ENCODE assay signal across 33 mouse cellular contexts in genomic region chr2:180341229-180341628, GRCm38 (mm10). TPM values are rescaled to one million over a fixed set of nuclear protein-coding genes. Genes with fewer than 3 reads are reported as not detected.
DNase-seq lines count a peak whose midpoint lies in the region; ATAC-seq and TF ChIP-seq lines count a peak whose summit lies in the region.
"Had no signal": no experiment of that assay in that cellular context is flagged by ENCODE, and none has a peak within 500 bp of the region (broad histone marks: within the 10 kb centered on the region; RNA-seq: fewer than 3 reads in every experiment).

No protein-coding gene starts in this region.

- 0 out of 2 replicates have a peak, but pooled peaks have one; percentile 13 for ATAC-seq in heart, embryonic 12.5 days (ENCODE audit: insufficient number of reproducible peaks, low FRiP score)
- ATAC-seq in hindbrain, embryonic 14.5 days (ENCODE audit: low FRiP score), result no peak
- ATAC-seq in lung, embryonic 15.5 days (ENCODE audit: borderline replicate concordance, extremely low read depth, low FRiP score, low TSS enrichment), result no peak
- ATAC-seq in megakaryocyte-erythroid progenitor cell, adult 5-6 weeks (replicated peaks; ENCODE audit: low FRiP score, low TSS enrichment, poor library complexity, severe bottlenecking), result peak; percentile 43; the same call in 1 of the 2 replicates
- ATAC-seq: CD4-positive, CD25-positive, alpha-beta regulatory T cell, adult 4 months; forebrain, embryonic 14.5 days; Patski had no signal

- peak overlapping the region; percentile 40; the same call in 1 of the 2 replicates for H3K9ac ChIP-seq in heart, embryonic 12.5 days
- no peak overlapping the region for H3K9ac ChIP-seq in hindbrain, embryonic 14.5 days
- no peak overlapping the region for H3K9ac ChIP-seq in lung, embryonic 15.5 days
- H3K9ac ChIP-seq: embryonic facial prominence, embryonic 15.5 days; hindbrain, embryonic 12.5 days; kidney, embryonic 15.5 days; liver, embryonic 14.5 days; stomach, embryonic 15.5 days had no signal

- 12% methylated on average over 8 of the region's 8 CpGs for WGBS in heart, embryonic 12.5 days
- 71% methylated on average over 8 of the region's 8 CpGs for WGBS in hindbrain, embryonic 10.5 days
- 62% methylated on average over 8 of the region's 8 CpGs for WGBS in hindbrain, embryonic 14.5 days
- 29% methylated on average over 8 of the region's 8 CpGs for WGBS in lung, embryonic 15.5 days
- 52% methylated on average over 8 of the region's 8 CpGs for WGBS in lung, adult 2 months

- H3K9me3 ChIP-seq in heart, embryonic 12.5 days (replicated peaks), result no peaks in the 10 kb centered on the region
- H3K9me3 ChIP-seq in hindbrain, embryonic 10.5 days, result no peaks in the 10 kb centered on the region
- no peaks in the 10 kb centered on the region for H3K9me3 ChIP-seq in hindbrain, embryonic 14.5 days (ENCODE audit: control insufficient read depth, low read length)
- no peaks in the 10 kb centered on the region for H3K9me3 ChIP-seq in lung, embryonic 15.5 days
- H3K9me3 ChIP-seq: embryonic facial prominence, embryonic 15.5 days; hindbrain, embryonic 12.5 days; kidney, embryonic 15.5 days; stomach, embryonic 15.5 days had no signal

- peaks cover 95% of the 10 kb centered on the region for H3K4me1 ChIP-seq in heart, embryonic 12.5 days (replicated peaks)
- H3K4me1 ChIP-seq in hindbrain, embryonic 10.5 days (replicated peaks), result peaks cover 12% of the 10 kb centered on the region
- H3K4me1 ChIP-seq in hindbrain, embryonic 14.5 days (replicated peaks; ENCODE audit: control insufficient read depth, insufficient read depth, low read length), result no peaks in the 10 kb centered on the region
- H3K4me1 ChIP-seq in lung, embryonic 15.5 days, result peaks cover 64% of the 10 kb centered on the region
- peaks cover 4% of the 10 kb centered on the region; the same call in 1 of the 2 replicates for H3K4me1 ChIP-seq in lung, adult 2 months (ENCODE audit: control insufficient read depth, insufficient read depth, low read length)
- H3K4me1 ChIP-seq: embryonic facial prominence, embryonic 15.5 days had no signal

- no peak for DNase-seq in heart, adult 9 months (ENCODE audit: low spot score in 2 of 2)
- DNase-seq in hindbrain, embryonic 10.5 days (ENCODE audit: low spot score), result no peak
- DNase-seq in hindbrain, embryonic 14.5 days (ENCODE audit: low spot score), result no peak
- DNase-seq in lung, adult 2 months, result no peak
- no peak for DNase-seq in kidney, adult 11 months
- DNase-seq: adrenal gland, adult 2 months; cerebellum, adult 11 months; cerebellum, adult 9-11 months; gastrocnemius, adult 2 months; kidney, postnatal 36 days; layer of hippocampus, postnatal 36 days; right cerebral cortex, adult 18-20 months; right cerebral cortex, postnatal 4 days; thymus, adult 18-20 months; thymus, postnatal 36 days had no signal

- TF ChIP-seq POLR2A in lung, adult 2 months (IDR thresholded peaks at IDR 0.05; ENCODE audit: borderline replicate concordance, extremely low read depth, low read depth, low read length), result no peak

- H3K36me3 ChIP-seq in heart, embryonic 12.5 days, result no peaks in the 10 kb centered on the region
- H3K36me3 ChIP-seq in hindbrain, embryonic 10.5 days, result no peaks in the 10 kb centered on the region
- no peaks in the 10 kb centered on the region for H3K36me3 ChIP-seq in hindbrain, embryonic 14.5 days (replicated peaks; ENCODE audit: control insufficient read depth, insufficient read depth)
- no peaks in the 10 kb centered on the region for H3K36me3 ChIP-seq in lung, embryonic 15.5 days
- H3K36me3 ChIP-seq: embryonic facial prominence, embryonic 15.5 days; hindbrain, embryonic 12.5 days; kidney, embryonic 15.5 days; stomach, embryonic 15.5 days had no signal

- no peaks in the 10 kb centered on the region for H3K27me3 ChIP-seq in heart, embryonic 12.5 days (replicated peaks)
- H3K27me3 ChIP-seq in hindbrain, embryonic 10.5 days (ENCODE audit: insufficient read depth, poor library complexity, severe bottlenecking), result peaks cover 45% of the 10 kb centered on the region
- H3K27me3 ChIP-seq in hindbrain, embryonic 14.5 days (ENCODE audit: control insufficient read depth, insufficient read depth, low read length), result peaks cover 18% of the 10 kb centered on the region
- H3K27me3 ChIP-seq in lung, embryonic 15.5 days, result peaks cover under 1% of the 10 kb centered on the region; the same call in 1 of the 2 replicates

- peak overlapping the region; percentile 57 for H3K4me2 ChIP-seq in heart, embryonic 12.5 days
- H3K4me2 ChIP-seq in hindbrain, embryonic 14.5 days (replicated peaks), result no peak overlapping the region
- 0 out of 2 replicates have a peak overlapping the region, but pooled peaks have one; percentile 14 for H3K4me2 ChIP-seq in lung, embryonic 15.5 days
- H3K4me2 ChIP-seq: embryonic facial prominence, embryonic 15.5 days; hindbrain, embryonic 12.5 days; kidney, embryonic 15.5 days; stomach, embryonic 15.5 days had no signal

- no peak for TF ChIP-seq CTCF in lung, adult 2 months (IDR thresholded peaks at IDR 0.05; ENCODE audit: insufficient read depth, low read length)

- H3K27ac ChIP-seq in heart, embryonic 12.5 days (ENCODE audit: poor library complexity, severe bottlenecking), result peak overlapping the region; percentile 97
- 0 out of 2 replicates have a peak overlapping the region, but pooled peaks have one; percentile 12 for H3K27ac ChIP-seq in hindbrain, embryonic 10.5 days
- H3K27ac ChIP-seq in hindbrain, embryonic 14.5 days, result no peak overlapping the region
- H3K27ac ChIP-seq in lung, embryonic 15.5 days, result peak overlapping the region; percentile 73
- H3K27ac ChIP-seq: embryonic facial prominence, embryonic 15.5 days; gastrocnemius, adult 2 months; hindbrain, embryonic 12.5 days; kidney, embryonic 15.5 days; liver, embryonic 14.5 days; stomach, embryonic 15.5 days had no signal

- H3K4me3 ChIP-seq in heart, embryonic 12.5 days, result peak overlapping the region; percentile 21
- H3K4me3 ChIP-seq in hindbrain, embryonic 10.5 days, result no peak overlapping the region
- no peak overlapping the region for H3K4me3 ChIP-seq in hindbrain, embryonic 14.5 days (replicated peaks; ENCODE audit: low read length)
- no peak overlapping the region for H3K4me3 ChIP-seq in lung, embryonic 15.5 days
- no peak overlapping the region for H3K4me3 ChIP-seq in lung, adult 2 months (replicated peaks; ENCODE audit: extremely low read depth, low read depth, low read length)
- H3K4me3 ChIP-seq: embryonic facial prominence, embryonic 15.5 days; gastrocnemius, adult 2 months; hindbrain, embryonic 12.5 days; kidney, embryonic 15.5 days; stomach, embryonic 15.5 days had no signal

RNA-seq across cellular contexts. Expression of gene Gata5, which starts 6.7 kb away (rescaled TPM):
- polyA plus RNA-seq in heart, embryonic 12.5 days (2016; fragmentation: Nextera tagmentation; extraction: Ambion mirVana), result 24.7 and 28.4 TPM in 2 replicates
- 0.25 TPM in 1 of 2 replicates, not detected in the other for polyA plus RNA-seq in hindbrain, embryonic 10.5 days (2016; fragmentation: Nextera tagmentation; extraction: Ambion mirVana)
- 0.05 TPM in 1 of 2 replicates, not detected in the other for polyA plus RNA-seq in hindbrain, embryonic 14.5 days (2014; fragmentation: Nextera tagmentation; extraction: Ambion mirVana)
- polyA plus RNA-seq in lung, embryonic 15.5 days (2015; fragmentation: Nextera tagmentation; extraction: Ambion mirVana), result 26.2 and 27.8 TPM in 2 replicates
- 5.4 and 9.9 TPM in 2 replicates for polyA plus RNA-seq in lung, adult 2 months (2012; rRNA removed)
- not detected in 2 replicates for total RNA-seq in megakaryocyte-erythroid progenitor cell, adult 5-6 weeks (2014; fragmentation: Nextera tagmentation)
- total RNA-seq in megakaryocyte-erythroid progenitor cell, adult 5-6 weeks (2017), result not detected in 2 replicates
- total RNA-seq: common myeloid progenitor, adult 5-6 weeks; gastrocnemius, adult 2 months; layer of hippocampus, adult 8-10 months; layer of hippocampus, postnatal 36 days; left cerebral cortex, postnatal 10 days; midbrain, postnatal 0 days had no signal
- polyA plus RNA-seq: CD4-positive, CD25-positive, alpha-beta regulatory T cell, adult 4 months; embryonic facial prominence, embryonic 15.5 days; forebrain, embryonic 14.5 days; frontal cortex, adult 2 months; midbrain, postnatal 0 days; neural tube, embryonic 14.5 days; Patski had no signal

RNA-seq across cellular contexts. Expression of gene Rbbp8nl, which starts 51.5 kb away (rescaled TPM):
- not detected in 2 replicates for polyA plus RNA-seq in heart, embryonic 12.5 days (2016; fragmentation: Nextera tagmentation; extraction: Ambion mirVana)
- polyA plus RNA-seq in hindbrain, embryonic 10.5 days (2016; fragmentation: Nextera tagmentation; extraction: Ambion mirVana), result 0.18 and 0.55 TPM in 2 replicates
- not detected in 2 replicates for polyA plus RNA-seq in hindbrain, embryonic 14.5 days (2014; fragmentation: Nextera tagmentation; extraction: Ambion mirVana)
- polyA plus RNA-seq in lung, embryonic 15.5 days (2015; fragmentation: Nextera tagmentation; extraction: Ambion mirVana), result 2.3 and 3.1 TPM in 2 replicates
- polyA plus RNA-seq in lung, adult 2 months (2012; rRNA removed), result 1.4 and 2.3 TPM in 2 replicates
- not detected in 2 replicates for total RNA-seq in megakaryocyte-erythroid progenitor cell, adult 5-6 weeks (2014; fragmentation: Nextera tagmentation)
- not detected in 2 replicates for total RNA-seq in megakaryocyte-erythroid progenitor cell, adult 5-6 weeks (2017)
- total RNA-seq: adrenal gland, adult 2 months; adrenal gland, postnatal 4 days; common myeloid progenitor, adult 5-6 weeks; gastrocnemius, adult 2 months; layer of hippocampus, adult 8-10 months; layer of hippocampus, postnatal 36 days; left cerebral cortex, postnatal 10 days; midbrain, postnatal 0 days had no signal
- polyA plus RNA-seq: adrenal gland, adult 2 months; CD4-positive, CD25-positive, alpha-beta regulatory T cell, adult 4 months; forebrain, embryonic 14.5 days; midbrain, postnatal 0 days; neural tube, embryonic 14.5 days; Patski had no signal

Comparison
In these comparisons a context has a peak if more than half of its experiments do, and no peak if none do; other contexts are left out.
1. ATAC-seq: peak in heart, embryonic 12.5 days (single experiment) and megakaryocyte-erythroid progenitor cell, adult 5-6 weeks (single experiment); none in hindbrain, embryonic 14.5 days (single experiment) and lung, embryonic 15.5 days (single experiment).